In genomic region chr2:181597378-181598061, GRCm38 (mm10) we compare ENCODE assay signal across 11 mouse cellular contexts. TPM values are rescaled to one million over a fixed set of nuclear protein-coding genes. Genes with fewer than 3 reads are reported as not detected.
DNase-seq lines count a peak whose midpoint lies in the region; ATAC-seq lines count a peak whose summit lies in the region.
"Had no signal": no experiment of that assay in that cellular context is flagged by ENCODE, and none has a peak within 500 bp of the region (broad histone marks: within the 10 kb centered on the region; RNA-seq: fewer than 3 reads in every experiment).

No protein-coding gene starts in this region.

- H3K27me3 ChIP-seq in heart, embryonic 13.5 days (replicated peaks) = peaks cover 4% of the 10 kb centered on the region; the same call in 1 of the 2 replicates
- no peaks in the 10 kb centered on the region for H3K27me3 ChIP-seq in embryonic facial prominence, embryonic 11.5 days (ENCODE audit: control insufficient read depth, insufficient read depth, low read length)
- no peaks in the 10 kb centered on the region for H3K27me3 ChIP-seq in midbrain, embryonic 12.5 days

- WGBS in heart, embryonic 13.5 days = 60% methylated on average over 7 of the region's 7 CpGs
- WGBS in embryonic facial prominence, embryonic 11.5 days = 78% methylated on average over 7 of the region's 7 CpGs
- WGBS in midbrain, embryonic 12.5 days = 76% methylated on average over 7 of the region's 7 CpGs

- H3K9me3 ChIP-seq in heart, embryonic 13.5 days = no peaks in the 10 kb centered on the region
- H3K9me3 ChIP-seq in embryonic facial prominence, embryonic 11.5 days (replicated peaks; ENCODE audit: control insufficient read depth, low read length) = no peaks in the 10 kb centered on the region
- H3K9me3 ChIP-seq in midbrain, embryonic 12.5 days = no peaks in the 10 kb centered on the region

- H3K4me1 ChIP-seq in heart, embryonic 13.5 days = peaks cover 37% of the 10 kb centered on the region
- peaks cover 3% of the 10 kb centered on the region; the same call in 1 of the 2 replicates for H3K4me1 ChIP-seq in embryonic facial prominence, embryonic 11.5 days (ENCODE audit: control insufficient read depth, insufficient read depth, low read length)
- H3K4me1 ChIP-seq in midbrain, embryonic 12.5 days = peaks cover 38% of the 10 kb centered on the region

- H3K4me2 ChIP-seq in heart, embryonic 13.5 days = peak overlapping the region; percentile 84; the same call in 1 of the 2 replicates
- no peak overlapping the region for H3K4me2 ChIP-seq in embryonic facial prominence, embryonic 11.5 days (ENCODE audit: low read depth, low read length)
- peak overlapping the region; percentile 85 for H3K4me2 ChIP-seq in midbrain, embryonic 12.5 days (replicated peaks)

- ATAC-seq in heart, embryonic 13.5 days (ENCODE audit: extremely low read depth, insufficient number of reproducible peaks, low FRiP score, low TSS enrichment) = no peak
- ATAC-seq in embryonic facial prominence, embryonic 11.5 days (replicated peaks; ENCODE audit: insufficient number of reproducible peaks, low FRiP score, low TSS enrichment, low read depth) = no peak
- no peak for ATAC-seq in midbrain, embryonic 12.5 days (ENCODE audit: low FRiP score, low read depth)
- ATAC-seq in monocyte, adult 5-6 weeks (replicated peaks; ENCODE audit: insufficient number of reproducible peaks, low FRiP score, low TSS enrichment, poor library complexity, severe bottlenecking) = no peak

- H3K27ac ChIP-seq in heart, embryonic 13.5 days (replicated peaks) = no peak overlapping the region
- no peak overlapping the region for H3K27ac ChIP-seq in embryonic facial prominence, embryonic 11.5 days (replicated peaks; ENCODE audit: low read depth, low read length)
- 0 out of 2 replicates have a peak overlapping the region, but pooled peaks have one; percentile 25 for H3K27ac ChIP-seq in midbrain, embryonic 12.5 days (replicated peaks)
- H3K27ac ChIP-seq: liver, embryonic 14.5 days had no signal

- 0 out of 2 replicates have a peak overlapping the region, but pooled peaks have one; percentile 3 for H3K9ac ChIP-seq in heart, embryonic 13.5 days
- H3K9ac ChIP-seq in embryonic facial prominence, embryonic 11.5 days (replicated peaks; ENCODE audit: low read length) = no peak overlapping the region
- 0 out of 2 replicates have a peak overlapping the region, but pooled peaks have one; percentile 90 for H3K9ac ChIP-seq in midbrain, embryonic 12.5 days (replicated peaks)
- H3K9ac ChIP-seq: liver, embryonic 14.5 days had no signal

- DNase-seq in heart, adult 9 months (ENCODE audit: low spot score in 2 of 2) = no peak
- peak; percentile 52 for DNase-seq in ES-CJ7 (ENCODE audit: low read depth, low spot score)
- DNase-seq in embryonic facial prominence, embryonic 11.5 days (ENCODE audit: low spot score) = peak; percentile 20
- DNase-seq in embryo, embryonic 9.5 days (ENCODE audit: extremely low spot score) = no peak
- no peak for DNase-seq in heart, postnatal 14 days

- no peaks in the 10 kb centered on the region for H3K36me3 ChIP-seq in heart, embryonic 13.5 days
- H3K36me3 ChIP-seq in embryonic facial prominence, embryonic 11.5 days (replicated peaks; ENCODE audit: control insufficient read depth, insufficient read depth, low read depth, low read length) = no peaks in the 10 kb centered on the region
- H3K36me3 ChIP-seq in midbrain, embryonic 12.5 days = peaks cover 9% of the 10 kb centered on the region; the same call in 1 of the 2 replicates

- intact Hi-C loops in heart, postnatal 14 days (cut with DNase I) = loop anchor here (10.0 kb wide), 1 partner anchor 413 kb away; the partner anchor contains the start of gene Ppdpf

- no peak overlapping the region for H3K4me3 ChIP-seq in heart, embryonic 13.5 days
- no peak overlapping the region for H3K4me3 ChIP-seq in embryonic facial prominence, embryonic 11.5 days (ENCODE audit: low read depth, low read length)
- peak overlapping the region; percentile 79; the same call in 1 of the 2 replicates for H3K4me3 ChIP-seq in midbrain, embryonic 12.5 days

RNA-seq across cellular contexts. Expression of gene Samd10, which starts 1.5 kb away (rescaled TPM):
- 12.8 and 13.1 TPM in 2 replicates for polyA plus RNA-seq in heart, embryonic 13.5 days (2015; fragmentation: Nextera tagmentation; extraction: Ambion mirVana)
- 22.7 and 30.3 TPM in 2 replicates for polyA plus RNA-seq in embryonic facial prominence, embryonic 11.5 days (2014; fragmentation: Nextera tagmentation; extraction: Ambion mirVana)
- 88.8 and 92.4 TPM in 2 replicates for polyA plus RNA-seq in midbrain, embryonic 12.5 days (2016; fragmentation: Nextera tagmentation; extraction: Ambion mirVana)
- total RNA-seq in monocyte, adult 5-6 weeks (2017) = 1.5 to 5.5 TPM (median 4.5 TPM) in 3 replicates
- total RNA-seq in heart, postnatal 14 days (2021) = 1 to 10 TPM; 1.8 to 2.1 TPM

RNA-seq across cellular contexts. Expression of gene Zfp512b, which starts 4.9 kb away (rescaled TPM):
- polyA plus RNA-seq in heart, embryonic 13.5 days (2015; fragmentation: Nextera tagmentation; extraction: Ambion mirVana) = 25.3 and 28.5 TPM in 2 replicates
- polyA plus RNA-seq in embryonic facial prominence, embryonic 11.5 days (2014; fragmentation: Nextera tagmentation; extraction: Ambion mirVana) = 24.4 and 31.3 TPM in 2 replicates
- 71.9 and 85.5 TPM in 2 replicates for polyA plus RNA-seq in midbrain, embryonic 12.5 days (2016; fragmentation: Nextera tagmentation; extraction: Ambion mirVana)
- 6.6 to 20.6 TPM (median 10.2 TPM) in 3 replicates for total RNA-seq in monocyte, adult 5-6 weeks (2017)
- total RNA-seq in heart, postnatal 14 days (2021) = 10 to 100 TPM; 20.4 to 27.3 TPM

RNA-seq across cellular contexts. Expression of gene Prpf6, which starts 5.9 kb away (rescaled TPM):
- 40.1 and 44.4 TPM in 2 replicates for polyA plus RNA-seq in heart, embryonic 13.5 days (2015; fragmentation: Nextera tagmentation; extraction: Ambion mirVana)
- 79.0 and 80.3 TPM in 2 replicates for polyA plus RNA-seq in embryonic facial prominence, embryonic 11.5 days (2014; fragmentation: Nextera tagmentation; extraction: Ambion mirVana)
- 75.2 and 80.5 TPM in 2 replicates for polyA plus RNA-seq in midbrain, embryonic 12.5 days (2016; fragmentation: Nextera tagmentation; extraction: Ambion mirVana)
- 65.7 to 104 TPM (median 96.6 TPM) in 3 replicates for total RNA-seq in monocyte, adult 5-6 weeks (2017)
- 10 to 100 TPM; 30.9 to 37.1 TPM for total RNA-seq in heart, postnatal 14 days (2021)

RNA-seq across cellular contexts. Expression of gene Uckl1, which starts 12.8 kb away (rescaled TPM):
- 63.8 and 64.0 TPM in 2 replicates for polyA plus RNA-seq in heart, embryonic 13.5 days (2015; fragmentation: Nextera tagmentation; extraction: Ambion mirVana)
- 33.5 and 38.6 TPM in 2 replicates for polyA plus RNA-seq in embryonic facial prominence, embryonic 11.5 days (2014; fragmentation: Nextera tagmentation; extraction: Ambion mirVana)
- 60.4 and 71.6 TPM in 2 replicates for polyA plus RNA-seq in midbrain, embryonic 12.5 days (2016; fragmentation: Nextera tagmentation; extraction: Ambion mirVana)
- total RNA-seq in monocyte, adult 5-6 weeks (2017) = 106 to 183 TPM (median 161 TPM) in 3 replicates
- 10 to 100 TPM; 41.0 to 47.0 TPM for total RNA-seq in heart, postnatal 14 days (2021)

RNA-seq across cellular contexts. Expression of gene Gm29797, which starts 59.3 kb away (rescaled TPM):
- 0.27 TPM in 1 of 2 replicates, not detected in the other for polyA plus RNA-seq in heart, embryonic 13.5 days (2015; fragmentation: Nextera tagmentation; extraction: Ambion mirVana)
- polyA plus RNA-seq in embryonic facial prominence, embryonic 11.5 days (2014; fragmentation: Nextera tagmentation; extraction: Ambion mirVana) = 0.29 and 0.39 TPM in 2 replicates
- polyA plus RNA-seq in midbrain, embryonic 12.5 days (2016; fragmentation: Nextera tagmentation; extraction: Ambion mirVana) = not detected in 2 replicates
- total RNA-seq in monocyte, adult 5-6 weeks (2017) = not detected in 3 replicates
- not detected for total RNA-seq in heart, postnatal 14 days (2021)
- polyA plus RNA-seq: heart, embryonic 16.5 days; spleen, adult 2 months had no signal

Comparison
In these comparisons a context has a peak if more than half of its experiments do, and no peak if none do; other contexts are left out.
1. DNase-seq: peak in ES-CJ7 (single experiment) and embryonic facial prominence, embryonic 11.5 days (single experiment); none in heart, adult 9 months (0 of 2), embryo, embryonic 9.5 days (single experiment) and heart, postnatal 14 days (0 of 2).